Mouse (Mus musculus) C2C12 (cell line): ENCODE data around the gene Dlk2.

ENCODE experiments used
- CTCF ChIP-seq: IDR thresholded peaks from one replicate; pipeline ENCODE4 v1.5.1; 2011; ENCODE audit not compliant: control insufficient read depth, insufficient read depth, insufficient read length
- MAX ChIP-seq: IDR thresholded peaks from one replicate; pipeline ENCODE4 v1.6.1; 2011; ENCODE audit warnings: mild to moderate bottlenecking, control low read depth
- MYOG ChIP-seq: IDR thresholded peaks from one replicate; pipeline ENCODE4 v1.6.1; 2011; ENCODE audit not compliant: control insufficient read depth, insufficient read length; ENCODE audit errors: extremely low read depth
- USF1 ChIP-seq: IDR thresholded peaks from one replicate; pipeline ENCODE4 v1.6.1; 2011; ENCODE audit warnings: low read depth, mild to moderate bottlenecking, control low read depth, moderate library complexity

DNA sequence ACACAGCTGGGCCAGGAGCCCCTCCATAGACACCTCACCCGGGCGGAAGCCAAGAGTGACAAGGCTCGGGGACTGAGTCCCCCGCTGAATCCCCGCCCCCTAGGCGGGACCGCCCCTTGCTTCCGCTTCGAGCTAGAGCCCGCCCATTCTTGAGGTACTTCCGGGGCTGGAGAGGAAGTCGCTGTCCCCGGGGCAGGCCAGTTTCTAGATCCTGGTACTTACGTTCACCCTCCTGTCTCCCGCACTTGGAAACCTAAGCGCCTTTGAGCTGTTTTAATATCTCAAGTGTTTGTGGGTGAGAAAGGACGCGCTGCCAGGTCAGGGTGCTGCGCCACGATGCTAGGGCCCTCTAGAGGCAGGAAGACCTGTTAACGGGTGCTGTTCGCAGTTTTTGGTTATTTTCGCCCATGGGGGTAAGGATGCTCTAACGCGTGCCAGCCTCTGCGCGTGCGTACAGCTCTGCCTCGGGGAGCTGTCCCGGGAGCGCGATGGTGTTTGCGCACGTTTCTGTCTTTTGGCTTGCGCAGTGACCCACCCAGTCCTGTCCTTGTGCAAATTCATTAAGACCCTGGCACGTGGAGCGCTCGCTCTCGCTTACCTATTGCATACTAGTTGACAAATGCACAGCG is 30.8 kb downstream of the Dlk2 start, which contains the start of gene Abcc10:
- TF ChIP-seq CTCF (peak; percentile 2), MAX (peak; percentile 57), USF1 (peak; percentile 8), MYOG (no peak)
